Mouse (Mus musculus) stomach, postnatal 0 days (tissue): ENCODE measurements around the gene Vmn1r101.
"Not testable (repeated sequence)": the region's sequence is repeated elsewhere in the genome, so short reads cannot be mapped to it uniquely, and the experiment has no call there.

Experiments
- CTCF ChIP-seq: IDR thresholded peaks from 2 replicates; pipeline ENCODE4 v1.5.1; 2016; ENCODE audit warnings: antibody characterized with exemption, low read depth, mild to moderate bottlenecking, moderate library complexity
- EP300 ChIP-seq: optimal IDR thresholded peaks from 2 replicates; pipeline ENCODE3; 2016; ENCODE audit warnings: antibody characterized with exemption

DNA sequence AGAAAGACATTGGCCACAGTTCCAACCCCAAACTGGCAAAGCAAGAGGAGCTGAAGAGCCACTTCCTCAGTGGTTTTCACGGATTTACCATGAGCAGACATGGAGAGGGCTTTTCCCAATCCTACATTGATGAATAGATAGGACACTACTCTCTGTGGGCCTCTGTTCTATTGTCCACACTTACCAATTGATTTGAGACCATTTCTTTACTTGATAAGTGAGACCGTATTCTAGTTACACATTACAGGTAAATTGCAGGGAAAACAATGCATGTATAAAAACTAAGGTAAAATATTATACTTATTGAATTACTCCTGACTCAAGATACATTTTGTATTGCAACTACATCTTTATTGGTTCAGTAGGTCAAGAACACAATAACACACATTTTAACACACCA lies at the start of gene Vmn1r101:
- TF ChIP-seq CTCF, EP300: not testable (repeated sequence)
